Mouse (Mus musculus): Measurements from ENCODE around the gene Lrrc32.

Lrrc32 gene

DNA sequence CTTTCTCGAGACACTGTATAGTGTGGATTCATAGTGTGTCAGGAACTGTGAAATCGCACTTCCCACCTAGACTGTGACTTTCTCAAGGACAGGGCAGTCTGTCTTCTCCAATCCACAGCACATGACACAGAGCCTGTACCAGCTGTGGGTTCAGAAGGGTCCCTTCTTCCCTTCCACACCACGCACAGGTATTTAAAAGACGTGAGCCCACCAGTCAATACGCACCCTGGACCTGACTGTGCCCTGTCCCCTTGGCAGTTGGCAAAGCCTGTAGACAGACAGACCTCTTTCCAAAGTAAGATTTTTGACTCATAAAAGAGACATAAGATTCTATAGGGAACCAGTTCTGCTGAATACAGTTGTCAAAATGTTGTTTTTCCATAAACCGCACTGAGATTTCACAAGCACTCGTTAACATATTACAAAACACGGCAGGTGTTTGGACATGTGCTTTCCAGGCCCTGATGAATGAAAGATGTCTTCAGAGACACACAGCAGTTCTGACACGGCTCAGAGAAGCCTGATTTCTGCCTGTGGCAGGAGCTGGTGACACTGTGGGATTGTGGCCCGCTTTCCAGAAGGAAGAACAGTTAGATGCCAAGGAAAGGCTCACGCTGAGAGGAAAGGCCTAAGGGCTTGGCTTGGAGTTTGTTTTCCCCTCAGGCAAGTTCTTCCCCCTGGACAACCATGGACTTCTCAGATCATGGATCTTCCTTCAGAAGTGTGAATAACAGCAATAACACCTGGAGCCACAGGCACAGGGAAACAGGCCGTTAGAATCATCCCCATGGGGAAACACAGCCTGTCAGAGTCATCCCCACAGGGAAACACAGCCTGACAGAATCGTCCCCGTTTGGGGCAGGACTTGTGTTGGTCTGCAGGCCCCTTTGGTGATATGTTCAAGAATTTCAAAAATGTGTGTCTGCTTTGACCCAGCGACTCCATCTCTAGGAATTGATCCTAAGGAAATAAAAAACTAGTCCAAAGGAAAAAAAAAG is 22.2 kb downstream of the Lrrc32 start:
- DNase-seq (ENCODE audit: low spot score in 2 of 2) = no peak

DNA sequence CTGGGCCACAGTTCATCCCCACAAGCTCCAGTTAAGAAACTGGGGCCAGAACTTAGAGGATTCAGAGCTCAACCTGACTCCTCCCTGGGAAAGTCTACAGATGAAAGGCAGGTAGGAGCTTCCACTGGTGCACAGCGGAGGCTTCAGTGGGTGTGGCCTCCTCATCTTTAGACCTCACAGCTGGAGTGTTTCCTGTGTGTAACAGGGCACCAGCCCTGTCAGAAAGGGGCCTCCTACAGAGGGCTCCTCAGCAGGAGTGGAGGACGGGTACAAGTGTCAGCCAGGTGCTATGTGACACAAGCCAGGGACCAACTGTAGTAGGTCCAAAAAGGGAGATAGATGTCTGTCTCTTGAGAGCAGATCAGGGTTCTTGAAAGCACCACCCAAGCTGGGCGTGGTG is 24.2 kb downstream of the Lrrc32 start:
- no peak for DNase-seq (ENCODE audit: low spot score in 2 of 2)

DNA sequence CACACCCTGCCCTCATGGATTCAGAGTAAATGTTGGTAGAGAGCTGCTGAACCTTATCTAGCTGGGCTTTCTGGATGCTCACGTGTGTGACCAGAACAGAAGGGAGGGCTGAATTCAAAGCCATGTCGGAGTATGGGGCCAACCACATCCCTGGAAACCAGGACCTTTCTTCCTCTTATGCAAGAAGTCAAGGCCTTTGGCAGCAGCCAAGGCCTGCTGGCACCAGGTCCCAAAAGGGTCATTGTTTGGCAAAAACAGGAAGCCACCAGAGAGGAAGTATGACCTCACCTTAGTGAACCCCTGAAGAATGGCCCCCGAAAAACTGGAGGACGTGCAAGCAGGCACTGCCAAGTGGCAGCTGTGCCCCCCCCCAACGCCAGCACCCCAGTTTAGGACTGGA is 33.5 kb downstream of the Lrrc32 start:
- DNase-seq (ENCODE audit: low spot score in 2 of 2) = no peak

DNA sequence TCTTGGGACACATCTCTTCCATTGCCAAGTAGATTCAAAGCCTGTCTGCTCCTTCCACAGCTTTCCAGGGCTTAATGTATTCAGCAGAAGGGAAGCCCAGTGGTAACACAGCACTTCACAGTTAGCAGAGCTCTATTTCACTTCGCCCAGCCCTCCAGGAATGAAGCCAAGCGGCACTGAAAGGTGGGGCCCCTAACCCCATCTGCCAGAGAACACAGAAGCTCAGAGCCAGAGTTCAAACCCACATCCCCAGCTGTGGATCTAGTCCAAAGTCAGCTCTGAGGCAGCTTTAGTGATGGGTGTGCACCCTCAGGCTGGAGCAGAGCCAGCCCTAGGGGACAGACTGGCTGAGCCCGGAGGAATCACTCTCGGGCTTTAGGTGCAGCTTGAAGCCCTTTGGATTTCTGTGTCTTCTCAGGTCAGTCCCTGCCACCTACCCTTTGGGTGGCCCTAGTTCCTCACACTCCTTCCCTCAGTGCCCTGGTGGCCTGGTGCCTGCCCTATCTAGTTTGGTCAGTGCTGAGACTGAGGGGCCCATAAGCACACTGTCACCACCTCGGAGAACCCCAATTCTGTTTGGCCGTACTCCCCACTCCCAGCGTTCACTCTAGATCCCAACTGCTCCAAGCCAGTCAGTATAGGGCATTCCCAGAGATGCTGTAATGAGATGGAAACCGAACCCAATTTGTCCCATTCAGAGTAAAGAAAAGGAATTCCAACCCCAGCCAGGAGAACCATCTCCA is 34.2 kb downstream of the Lrrc32 start:
- DNase-seq (ENCODE audit: low spot score in 2 of 2) = no peak

DNA sequence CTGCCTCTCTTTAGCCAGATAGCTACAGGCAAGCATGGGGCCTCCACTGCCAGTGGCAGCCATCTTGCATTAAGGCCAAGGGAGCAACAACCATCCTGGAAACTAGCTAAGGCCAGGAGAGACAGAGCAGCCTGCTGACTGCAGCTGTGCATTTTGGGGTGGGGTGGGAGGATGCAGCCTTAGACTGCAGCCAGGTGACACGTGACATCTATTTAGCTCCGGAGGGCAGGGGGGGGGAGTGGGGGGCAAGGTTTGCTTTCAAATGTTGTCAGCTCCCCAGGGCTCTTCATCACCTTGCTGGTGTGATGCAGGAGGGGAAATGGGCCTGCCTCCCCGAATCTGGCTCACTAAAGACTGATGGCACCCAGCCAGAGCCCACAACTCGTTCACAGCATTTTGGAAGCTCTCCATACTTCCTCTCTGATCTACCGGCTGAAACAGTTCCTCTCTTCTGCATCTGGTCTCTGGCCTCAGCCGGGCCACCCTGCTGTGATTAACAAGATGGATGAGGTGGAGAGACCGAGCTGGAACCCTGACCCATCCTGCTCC is 34.8 kb downstream of the Lrrc32 start:
- DNase-seq (ENCODE audit: low spot score in 2 of 2) = no peak

DNA sequence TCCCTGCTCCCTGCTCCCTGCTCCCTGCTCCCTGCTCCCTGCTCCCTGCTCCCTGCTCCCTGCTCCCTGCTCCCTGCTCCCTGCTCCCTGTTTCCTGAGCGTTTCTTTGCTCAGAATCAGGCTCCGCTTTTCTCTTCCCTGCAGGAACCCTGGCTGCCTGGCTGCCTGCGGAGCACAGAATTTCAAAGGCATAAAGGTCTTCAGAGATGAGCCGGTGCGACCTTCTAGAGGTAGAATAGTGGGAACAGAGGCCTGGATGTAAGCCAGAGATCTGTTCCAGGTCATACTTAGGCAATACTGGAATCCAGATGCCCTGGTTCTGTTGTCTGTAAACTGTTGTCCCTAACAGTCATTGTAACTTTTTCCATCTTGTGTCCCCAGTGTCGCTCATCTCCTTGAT is 35.3 kb downstream of the Lrrc32 start:
- no peak for DNase-seq (ENCODE audit: low spot score in 2 of 2)

DNA sequence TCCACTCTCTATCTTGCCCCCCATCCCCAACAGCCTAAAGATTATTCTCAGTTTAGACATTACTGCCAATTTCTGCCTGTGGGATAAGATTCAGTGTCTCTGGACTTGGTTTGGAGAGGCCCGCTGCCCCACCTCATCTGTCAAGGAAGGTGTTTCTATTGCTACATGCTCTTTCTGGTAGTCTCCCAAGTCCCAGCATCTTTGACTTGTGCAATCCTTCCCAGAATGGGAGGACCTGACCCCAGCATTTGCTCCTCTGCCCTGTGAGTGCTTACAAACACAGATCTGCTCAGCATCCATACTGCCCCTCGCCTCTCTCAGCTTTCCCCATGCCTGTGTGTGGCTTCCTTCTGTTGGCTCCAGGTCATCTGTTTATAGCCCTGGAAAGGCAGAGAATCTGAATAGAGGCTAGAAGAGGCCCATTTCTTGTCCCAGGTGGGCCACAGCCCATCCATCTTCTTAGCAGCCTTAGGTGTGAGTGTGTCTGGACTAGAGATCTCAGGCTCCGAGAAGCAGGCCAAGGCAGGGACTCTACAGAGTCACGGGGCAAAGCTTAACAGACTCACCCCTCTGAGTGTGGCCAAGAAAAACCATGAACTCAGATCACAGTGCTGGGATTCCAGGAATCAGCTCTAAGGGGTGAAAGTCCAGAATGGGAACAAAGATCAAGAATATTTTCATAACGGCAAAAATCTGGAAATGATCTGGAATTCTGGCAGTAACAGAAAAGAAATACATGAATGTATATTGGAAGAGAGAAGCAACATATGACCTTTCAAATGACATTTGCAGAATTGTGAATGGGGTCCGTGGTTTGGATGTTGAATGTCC is 36.0 kb downstream of the Lrrc32 start:
- DNase-seq (ENCODE audit: low spot score in 2 of 2) = no peak

DNA sequence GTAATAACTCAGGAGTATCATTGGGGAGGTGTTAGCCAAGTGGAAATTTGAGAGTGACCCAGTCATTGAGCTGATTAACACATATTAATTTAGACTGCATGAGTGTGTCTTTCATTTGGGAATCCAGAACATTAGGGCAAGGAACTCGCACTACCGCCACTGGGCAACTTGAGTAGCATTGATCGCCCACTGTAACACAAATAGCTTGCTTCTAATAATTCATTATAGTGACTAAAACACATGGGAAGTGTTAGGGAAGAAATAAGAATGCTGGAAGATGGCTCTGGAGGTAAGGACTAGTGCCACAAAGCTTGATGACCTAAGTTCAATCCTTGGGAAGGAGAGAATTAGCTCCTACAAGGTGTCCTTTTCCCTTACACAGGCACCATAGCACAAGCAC is 38.0 kb downstream of the Lrrc32 start:
- no peak for DNase-seq (ENCODE audit: low spot score in 2 of 2)

DNA sequence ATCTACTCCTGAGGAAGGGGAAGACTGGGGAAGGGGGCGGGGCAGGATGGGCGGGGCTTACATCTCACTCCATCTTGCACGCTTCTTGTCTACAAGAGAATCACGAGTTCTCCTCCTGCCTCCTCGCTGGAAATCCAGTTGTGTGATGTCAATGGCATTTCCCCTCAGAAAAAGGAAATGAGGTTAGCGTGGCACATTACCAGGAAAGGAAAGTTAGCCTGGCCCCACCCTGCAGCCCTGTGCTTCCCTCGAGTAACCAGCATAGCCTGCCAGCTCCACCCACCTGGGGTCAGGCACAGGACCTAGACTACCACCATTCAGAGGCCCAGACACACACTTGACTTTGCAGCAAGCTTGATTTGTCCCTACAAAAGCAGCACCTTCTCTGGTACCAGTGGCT is 42.5 kb downstream of the Lrrc32 start:
- no peak for DNase-seq (ENCODE audit: low spot score in 2 of 2)

DNA sequence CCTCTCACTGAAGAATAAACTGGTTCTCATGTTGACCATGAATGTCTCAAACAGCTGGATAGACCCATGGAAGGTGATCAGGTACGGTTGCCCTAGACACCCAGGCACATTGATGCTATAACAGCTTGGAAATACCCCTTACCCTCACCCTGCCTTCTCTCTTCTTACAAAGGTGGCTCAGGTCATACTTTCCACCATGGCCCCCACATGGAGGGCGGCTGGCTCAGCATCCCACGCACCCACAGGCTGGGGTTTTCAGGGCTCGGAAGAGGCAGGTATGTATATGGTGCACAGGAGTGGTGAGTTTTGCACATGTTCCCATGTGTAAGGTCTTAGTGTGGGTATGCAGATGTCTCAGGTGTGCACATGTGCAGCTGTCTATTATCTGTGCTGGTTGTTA is 43.9 kb downstream of the Lrrc32 start:
- no peak for DNase-seq (ENCODE audit: low spot score in 2 of 2)

DNA sequence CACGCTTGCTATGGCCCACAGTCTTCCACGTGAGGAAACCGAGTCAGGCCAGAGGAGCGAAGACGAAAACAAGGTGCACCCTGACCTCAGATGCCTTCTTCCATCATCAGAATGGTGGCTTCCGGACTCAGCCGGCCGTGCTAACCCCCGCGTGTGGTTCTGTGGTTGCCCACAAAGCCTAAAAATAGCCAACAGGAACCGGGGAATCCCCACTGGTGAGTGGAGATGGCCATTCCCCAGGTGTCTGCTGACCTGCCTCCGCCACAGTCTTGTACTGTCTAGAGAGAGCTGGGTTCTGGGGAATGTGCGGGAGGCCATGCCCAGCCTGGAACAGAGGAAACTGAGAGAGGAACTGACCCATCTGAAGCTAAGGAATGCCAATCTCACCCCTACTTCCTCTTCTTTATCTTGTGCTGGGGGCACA is 45.4 kb downstream of the Lrrc32 start:
- DNase-seq (ENCODE audit: low spot score in 2 of 2) = no peak

DNA sequence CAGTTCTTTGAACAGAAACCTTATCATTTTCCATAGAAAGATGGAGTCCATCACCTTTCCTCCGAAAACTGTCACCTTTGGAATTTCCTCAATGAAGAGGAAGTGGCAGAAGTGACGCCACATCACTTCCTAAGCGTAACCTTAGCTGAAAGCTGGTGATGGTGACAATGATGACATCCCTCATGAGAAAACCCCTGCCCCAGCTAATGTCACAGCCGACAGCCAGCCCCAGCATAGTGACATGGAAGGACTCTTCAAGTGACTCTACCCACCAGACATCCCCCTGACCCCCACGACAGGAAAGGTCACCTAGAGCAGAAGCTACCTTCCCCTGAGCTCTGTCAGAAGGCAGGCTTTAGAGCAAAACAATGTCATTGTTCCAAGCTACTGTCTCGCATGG is 46.1 kb downstream of the Lrrc32 start:
- DNase-seq (ENCODE audit: low spot score in 2 of 2) = no peak

DNA sequence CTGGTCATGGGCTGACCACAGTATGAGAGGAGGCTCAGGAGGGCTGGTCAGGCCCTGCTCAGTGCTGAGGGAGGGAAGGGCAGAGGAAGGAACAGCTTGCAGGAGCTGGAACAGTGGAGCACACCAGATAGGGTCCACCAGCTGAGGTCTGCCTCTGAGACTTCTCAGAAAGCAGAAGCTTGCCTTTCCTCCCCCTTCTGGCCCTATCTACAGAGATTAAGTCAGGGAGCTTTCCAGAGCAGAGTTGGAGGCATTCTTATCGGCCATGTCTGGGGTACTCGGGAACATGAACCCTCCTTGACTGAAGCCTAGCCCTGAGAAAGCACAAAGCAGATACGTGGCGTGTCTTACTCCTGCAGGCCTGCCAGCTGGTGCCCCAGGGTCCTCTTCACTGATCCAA is 46.8 kb downstream of the Lrrc32 start:
- no peak for DNase-seq (ENCODE audit: low spot score in 2 of 2)

DNA sequence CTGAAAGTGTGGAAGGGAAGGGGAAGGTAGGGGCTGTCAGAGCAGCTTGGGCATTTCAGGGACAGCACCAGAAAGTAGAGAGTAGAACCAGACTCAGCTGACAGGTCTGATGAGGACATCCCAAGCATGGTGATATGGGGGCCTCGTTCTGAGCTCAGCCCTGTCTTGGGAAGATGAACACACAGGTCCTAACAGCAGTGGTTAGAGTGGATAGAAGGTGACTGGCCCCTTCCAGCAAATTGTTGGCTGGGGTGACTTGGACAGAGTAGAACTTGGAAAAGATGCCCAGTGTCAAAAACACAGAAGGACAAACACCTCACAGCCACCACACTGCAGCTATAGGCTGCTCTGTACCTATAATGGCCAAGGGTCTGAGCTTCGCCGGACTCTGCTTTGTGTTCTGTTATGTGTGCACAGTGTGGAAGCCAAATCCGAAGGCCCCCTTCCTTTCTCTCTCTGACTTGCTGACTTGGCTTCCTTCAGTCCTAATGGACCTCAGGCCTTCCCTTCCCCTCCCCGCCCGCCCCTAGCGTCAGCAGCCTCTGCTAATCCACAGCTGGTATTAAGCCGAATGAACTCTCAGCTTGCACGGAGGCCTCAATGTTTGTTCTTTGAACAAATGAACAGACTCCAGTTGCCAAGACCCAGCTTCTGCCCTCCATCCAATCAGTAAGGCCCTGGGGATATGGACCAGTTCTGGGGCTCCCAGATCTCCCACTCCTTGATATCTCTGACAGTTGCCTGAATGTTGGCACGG is 48.3 kb downstream of the Lrrc32 start:
- DNase-seq (ENCODE audit: low spot score in 2 of 2) = no peak

DNA sequence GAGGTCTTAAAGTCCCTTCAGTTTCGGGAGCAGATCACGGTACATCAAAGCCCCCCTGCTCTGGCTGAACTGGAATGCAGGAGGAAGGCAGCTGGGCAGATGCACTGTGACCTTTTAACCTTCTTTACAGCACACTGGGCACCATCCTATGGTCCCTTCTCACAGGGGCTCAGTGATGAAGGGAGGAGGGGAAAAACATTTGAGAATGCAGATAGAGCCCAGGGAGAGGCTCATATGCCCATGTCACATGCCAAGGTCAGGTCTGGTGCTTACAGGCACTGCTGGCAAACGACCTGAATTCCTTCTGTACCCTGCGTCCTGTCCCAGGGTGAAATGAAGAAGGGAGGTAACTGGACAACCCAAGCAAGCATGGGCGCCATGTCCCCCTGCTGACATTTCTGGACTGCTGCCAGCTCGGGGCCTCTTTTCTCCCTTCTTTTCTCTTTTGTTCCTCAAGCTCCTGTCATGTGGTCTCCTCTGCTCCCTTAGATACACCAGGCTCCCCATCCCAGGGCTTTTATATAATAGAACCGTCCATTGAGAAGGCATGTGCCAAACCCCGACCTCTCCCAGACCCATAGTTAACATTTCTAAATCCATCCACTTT is 49.0 kb downstream of the Lrrc32 start:
- no peak for DNase-seq (ENCODE audit: low spot score in 2 of 2)

DNA sequence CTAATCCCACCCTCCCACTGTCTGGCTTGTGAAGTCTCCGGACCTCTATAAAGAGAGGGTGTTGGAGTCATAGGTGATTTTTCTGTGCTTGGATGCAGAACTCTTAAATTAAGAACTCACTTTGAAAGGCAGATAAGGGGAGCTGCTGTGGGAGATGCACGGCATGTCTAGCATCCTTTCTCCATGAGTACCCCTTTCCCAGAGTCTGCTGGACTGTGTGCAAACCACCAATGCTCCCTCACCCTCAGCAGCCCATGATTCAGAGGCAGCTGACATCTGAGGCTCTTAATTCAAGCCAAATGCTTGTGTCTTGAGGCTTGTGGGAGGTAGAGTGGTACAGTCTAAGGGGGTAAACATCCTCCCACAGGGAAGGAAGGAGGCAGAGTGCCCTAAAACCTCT is 51.8 kb downstream of the Lrrc32 start:
- DNase-seq (ENCODE audit: low spot score in 2 of 2) = no peak

DNA sequence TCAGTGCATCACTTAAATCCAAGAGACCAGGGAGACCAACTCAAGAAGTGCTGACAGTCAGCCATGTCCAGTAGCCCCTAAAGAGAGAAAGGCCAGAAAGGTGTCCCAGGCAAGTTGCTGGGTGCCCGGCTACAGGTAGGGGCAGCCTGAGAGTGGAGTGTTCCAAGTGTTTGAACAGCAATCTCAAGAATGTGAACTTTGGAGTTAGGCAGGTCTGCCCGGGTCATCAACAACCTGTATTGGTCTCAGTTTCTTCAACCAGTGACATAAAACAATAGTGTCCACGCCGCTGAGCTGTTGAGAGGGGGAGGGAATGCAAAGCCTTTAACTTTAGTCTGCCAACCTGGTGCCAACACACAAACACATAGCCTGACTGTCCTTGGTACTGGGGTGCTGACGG is 52.5 kb downstream of the Lrrc32 start:
- no peak for DNase-seq (ENCODE audit: low spot score in 2 of 2)

DNA sequence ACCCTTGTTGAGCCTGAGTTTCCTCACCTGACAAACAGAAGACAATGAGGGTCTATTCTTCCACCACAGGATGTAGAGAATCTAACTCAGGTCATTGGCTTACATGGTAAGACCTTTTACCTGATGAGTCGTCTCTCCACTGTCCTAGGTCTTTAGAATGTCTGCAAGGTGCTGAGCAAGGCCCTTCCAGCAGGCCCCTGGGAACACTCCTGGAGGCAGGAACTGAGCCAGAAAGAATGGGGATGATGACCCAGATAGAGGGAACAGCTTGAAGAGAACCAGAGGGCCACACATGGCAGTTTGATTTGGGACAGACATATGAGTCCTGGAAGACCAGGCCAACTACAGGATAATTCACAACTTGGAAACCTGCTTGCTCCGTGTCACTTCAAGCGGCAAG is 53.2 kb downstream of the Lrrc32 start:
- no peak for DNase-seq (ENCODE audit: low spot score in 2 of 2)

DNA sequence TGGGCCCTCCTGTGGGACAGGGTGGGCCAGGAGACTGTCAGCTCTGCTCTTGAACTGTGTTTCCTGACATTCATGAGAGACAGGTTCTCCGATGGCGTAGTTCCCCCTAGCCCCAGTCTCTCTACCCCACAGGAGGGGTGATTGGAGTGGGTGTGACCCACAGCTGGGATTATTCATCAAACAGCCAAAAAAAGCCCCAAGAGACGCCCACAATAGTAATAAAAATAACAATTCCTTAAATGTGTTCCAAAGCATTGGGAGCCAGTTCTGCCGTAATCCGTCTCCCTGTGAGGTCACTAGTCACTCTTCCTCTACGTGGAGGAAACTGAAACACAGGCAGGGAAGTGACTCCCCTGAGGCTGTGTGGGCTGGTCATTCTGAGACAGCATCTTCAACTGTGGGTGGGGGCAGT is 53.7 kb downstream of the Lrrc32 start:
- no peak for DNase-seq (ENCODE audit: low spot score in 2 of 2)

DNA sequence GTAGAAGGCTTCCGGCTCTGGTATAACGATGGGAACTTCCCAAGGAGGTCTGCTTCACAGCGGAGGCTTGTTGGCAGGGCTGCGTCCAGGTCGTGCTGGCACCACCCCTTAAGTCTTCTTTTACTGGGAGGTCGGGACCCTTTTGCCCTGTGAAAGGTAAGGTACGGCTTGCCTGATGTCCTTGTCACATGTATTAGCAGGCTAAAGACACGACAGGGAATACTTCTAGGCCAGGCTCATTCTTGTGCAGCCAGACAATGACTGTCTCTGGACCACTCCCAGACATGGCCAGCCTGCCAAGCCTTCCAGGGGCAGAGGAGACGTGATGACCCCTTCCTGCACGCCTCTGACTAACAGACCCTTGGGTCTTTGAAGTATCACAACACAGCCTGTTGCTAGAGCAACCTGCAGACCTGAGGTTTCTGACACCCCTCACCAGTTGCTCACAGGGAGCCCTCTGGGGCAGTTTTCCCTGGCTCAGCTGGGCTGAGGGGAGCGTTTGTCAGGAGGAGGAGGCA is 54.8 kb downstream of the Lrrc32 start:
- DNase-seq (ENCODE audit: low spot score in 2 of 2) = no peak

Measured in frontal cortex, postnatal 14 days (tissue).